Mouse (Mus musculus): ENCODE data around the gene Spag17.

The Spag17 gene

DNA sequence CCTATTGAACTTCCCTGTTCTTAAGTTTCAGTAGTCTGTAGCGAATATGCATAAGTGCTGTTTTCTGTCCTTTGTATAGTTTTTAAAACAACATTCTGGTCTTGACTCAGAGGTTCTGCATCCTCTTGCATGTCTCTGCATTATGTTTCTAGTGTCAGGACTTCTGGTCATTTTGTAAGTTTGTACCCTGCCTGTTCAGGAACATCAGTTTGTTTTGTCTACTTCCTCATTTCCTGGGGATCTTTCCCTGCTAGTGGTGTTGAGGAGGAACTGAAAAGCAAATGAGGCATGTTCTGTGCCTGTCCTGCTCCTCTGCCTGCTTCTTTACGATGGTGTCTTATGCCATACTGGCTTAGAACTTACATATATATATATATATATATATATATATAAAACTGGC lies 290.8 kb downstream of the Spag17 start:
- peak; percentile 89 for DNase-seq

DNA sequence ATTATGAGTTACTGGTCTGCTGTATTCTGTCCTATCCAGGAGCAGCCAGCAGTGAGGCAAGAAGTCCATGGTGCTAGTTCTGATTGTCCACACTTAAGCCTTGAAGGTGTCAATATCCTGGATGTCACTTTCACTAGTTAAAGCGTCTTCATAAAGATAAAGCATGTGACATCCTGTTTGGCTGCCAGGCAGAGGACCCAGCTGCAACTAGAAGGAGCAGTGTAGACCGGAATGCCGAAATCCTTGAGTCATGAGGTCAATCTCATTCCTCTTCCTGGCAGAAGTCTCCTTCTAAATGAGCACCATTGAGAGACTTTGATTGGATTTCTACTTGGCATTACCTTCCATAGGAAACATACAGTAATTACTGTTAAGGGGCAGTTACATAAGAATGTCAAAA lies 295.3 kb downstream of the Spag17 start:
- DNase-seq = peak; percentile 68

DNA sequence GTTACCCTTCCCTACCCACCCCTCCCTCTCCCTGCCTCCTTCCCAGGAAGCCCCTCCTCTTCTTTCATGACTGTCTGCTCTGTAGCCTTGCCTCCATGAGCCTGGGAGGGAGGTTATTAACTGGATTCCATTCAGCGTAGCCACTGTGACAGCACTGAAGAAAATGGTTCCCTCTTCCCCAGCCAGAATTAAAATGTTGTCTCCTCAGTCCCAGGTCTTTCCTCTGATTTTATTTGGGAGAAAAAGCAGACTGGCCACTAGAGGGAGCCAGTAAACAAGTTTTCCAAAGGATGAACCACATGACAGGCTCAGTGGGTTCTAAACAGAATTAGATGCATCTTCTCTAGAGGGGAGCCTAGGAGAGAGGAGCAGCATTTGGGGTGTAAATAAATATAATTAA lies 304.2 kb downstream of the Spag17 start:
- DNase-seq = no peak

DNA sequence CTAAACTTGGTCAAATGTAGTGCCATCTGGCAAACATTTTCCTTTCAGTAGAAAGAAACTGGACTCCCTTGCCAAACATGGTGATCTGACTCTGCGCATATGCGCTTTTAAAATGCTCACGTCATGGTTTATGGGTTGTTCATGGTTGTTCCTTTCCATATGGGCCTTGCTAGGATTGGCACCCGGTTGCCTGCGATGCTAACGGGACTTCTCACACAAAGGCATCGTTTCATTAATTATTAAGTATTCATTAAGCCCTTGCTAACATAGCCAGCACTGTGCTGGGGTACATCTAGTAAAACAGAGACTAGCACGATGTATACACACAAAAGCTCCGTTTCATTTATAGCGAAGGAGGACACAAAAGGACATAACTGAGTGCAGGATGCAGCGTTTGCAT lies 304.7 kb downstream of the Spag17 start:
- no peak for DNase-seq
